Mouse (Mus musculus) heart, embryonic 11.5 days (tissue): ENCODE measurements around the gene B3gnt6. TPM values are rescaled to one million over a fixed set of nuclear protein-coding genes. Genes with fewer than 3 reads are reported as not detected.

Experiments
- ATAC-seq: fragments of 200-750 bp; cut with Nextera tagmentation; replicated peaks from 2 replicates; pipeline ENCODE4 v1.8.0; 2017; ENCODE audit warnings: moderate library complexity; ENCODE audit not compliant: insufficient number of reproducible peaks, low FRiP score, low TSS enrichment
- H3K27ac ChIP-seq: fragments of 300-500 bp; sonication (generic); 2 replicates; pipeline ENCODE4 v1.5.1; 2014; ENCODE audit warnings: mild to moderate bottlenecking, low read depth, low read length
- H3K27me3 ChIP-seq: fragments of 300-500 bp; sonication (generic); 2 replicates; pipeline ENCODE4 v1.6.1; 2014; ENCODE audit warnings: mild to moderate bottlenecking, low read length, mixed read lengths; ENCODE audit not compliant: control insufficient read depth, insufficient read depth
- H3K36me3 ChIP-seq: fragments of 300-500 bp; sonication (generic); 2 replicates; pipeline ENCODE4 v1.6.1; 2014; ENCODE audit warnings: mild to moderate bottlenecking, low read length, moderate library complexity, mixed read lengths; ENCODE audit not compliant: control insufficient read depth, insufficient read depth
- H3K4me1 ChIP-seq: fragments of 300-500 bp; sonication (generic); 2 replicates; pipeline ENCODE4 v1.6.1; 2014; ENCODE audit warnings: low read length; ENCODE audit not compliant: control insufficient read depth, insufficient read depth
- H3K4me2 ChIP-seq: fragments of 300-500 bp; sonication (generic); 2 replicates; pipeline ENCODE4 v1.6.1; 2014; ENCODE audit warnings: mild to moderate bottlenecking, moderate library complexity
- H3K4me3 ChIP-seq: fragments of 300-500 bp; sonication (generic); 2 replicates; pipeline ENCODE4 v1.5.1; 2014; ENCODE audit warnings: low read depth, low read length
- H3K9ac ChIP-seq: fragments of 300-500 bp; sonication (generic); 2 replicates; pipeline ENCODE4 v1.6.1; 2014; ENCODE audit warnings: mild to moderate bottlenecking, low read depth, low read length, moderate library complexity
- H3K9me3 ChIP-seq: fragments of 300-500 bp; sonication (generic); replicated peaks from 2 replicates; pipeline ENCODE4 v1.6.1; 2016; ENCODE audit warnings: low read length; ENCODE audit not compliant: control insufficient read depth
- WGBS: fragments of 180-500 bp; shearing (Covaris S2); extraction: QIAGEN DNeasy Blood & Tissue Kit; methylation state at CpG from one replicate; pipeline ENCODE4 v1.1.7; 2014; ENCODE audit not compliant: insufficient replicate concordance; 5-methylcytosine and 5-hydroxymethylcytosine counted together
- polyA plus RNA-seq: library from polyadenylated mRNA; unstranded; fragments of >200 nt; fragmentation: Nextera tagmentation; extraction: Ambion mirVana; gene quantifications from 2 replicates; pipeline ENCODE4 v1.2.1, GENCODE M21; 2014

B3gnt6 gene
- polyA plus RNA-seq, result 0.21 TPM in 1 of 2 replicates, not detected in the other

DNA sequence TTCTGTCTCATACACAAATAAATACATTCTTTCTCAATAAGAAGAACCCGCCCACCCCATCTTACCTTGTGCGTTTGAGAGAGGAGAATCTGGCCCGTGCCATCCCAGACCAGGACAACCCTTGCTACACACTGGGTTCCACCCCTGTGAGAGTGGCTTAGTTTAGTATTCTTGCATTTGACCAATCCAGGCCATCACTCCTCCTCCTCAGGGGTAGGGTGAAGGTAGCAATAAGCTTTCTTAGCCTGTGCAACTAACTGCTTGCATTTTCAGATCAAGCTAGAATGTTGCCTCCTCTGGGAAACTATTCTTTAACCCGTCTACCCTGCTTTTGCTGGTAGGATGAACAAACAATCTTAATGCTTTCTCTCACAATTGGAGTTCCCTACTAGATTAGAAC, at the start of gene B3gnt6:
Gene B3gnt6, minus strand, starts transcription at position 101 of the 400 bp plus-strand sequence.
- peaks cover under 1% of the 10 kb centered on the region; the same call in 1 of the 2 replicates for H3K4me1 ChIP-seq
- WGBS, result 80% methylated on average over 4 of the region's 4 CpGs
- ATAC-seq, result no peak
- no peak within 1 kb of the TSS for H3K9ac ChIP-seq
- H3K27me3 ChIP-seq, result peaks cover 29% of the 10 kb centered on the region
- H3K9me3 ChIP-seq, result no peaks in the 10 kb centered on the region
- no peak within 1 kb of the TSS for H3K4me2 ChIP-seq
- H3K36me3 ChIP-seq, result no peaks in the 10 kb centered on the region
- H3K27ac ChIP-seq, result no peak within 1 kb of the TSS
- H3K4me3 ChIP-seq, result no peak within 1 kb of the TSS

DNA sequence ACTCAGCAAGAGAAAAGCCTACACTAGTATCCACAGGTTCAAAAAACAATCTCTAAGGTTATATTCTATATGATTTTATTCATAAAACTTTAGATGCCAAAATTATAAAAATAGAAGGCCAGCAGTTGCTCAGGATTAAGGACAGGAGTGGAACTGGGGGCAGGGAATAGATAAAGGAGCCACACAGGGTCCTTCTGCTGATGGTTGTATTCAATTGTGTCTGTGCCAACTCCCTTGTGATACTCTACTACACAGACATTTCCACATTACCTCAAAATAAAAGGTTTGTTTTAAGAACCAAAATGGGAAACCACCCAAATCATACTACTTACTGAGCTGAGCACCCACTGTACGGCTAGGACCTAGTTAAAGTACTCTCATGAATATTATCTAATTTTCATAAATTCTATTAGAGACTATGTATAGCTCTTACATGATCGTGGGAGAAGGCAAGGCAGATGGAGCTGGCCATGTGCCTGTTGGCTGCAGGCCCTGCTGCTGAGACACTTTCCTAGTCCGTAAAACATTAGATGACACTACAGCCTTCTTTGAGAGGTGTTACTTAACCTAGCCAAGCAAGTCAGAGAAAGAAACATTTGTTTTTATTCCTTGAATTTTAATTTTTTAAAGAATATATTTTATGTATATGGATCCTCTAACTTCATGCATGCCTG, 37.5 kb upstream of the B3gnt6 start:
- Histone ChIP-seq H3K4me3 (no peak overlapping the region), H3K4me2 (no peak overlapping the region), H3K9me3 (no peaks in the 10 kb centered on the region), H3K36me3 (no peaks in the 10 kb centered on the region), H3K27me3 (no peaks in the 10 kb centered on the region), H3K27ac (no peak overlapping the region), H3K4me1 (no peaks in the 10 kb centered on the region), H3K9ac (no peak overlapping the region)
- ATAC-seq, result no peak
- WGBS, result 86% methylated on average over 3 of the region's 3 CpGs

DNA sequence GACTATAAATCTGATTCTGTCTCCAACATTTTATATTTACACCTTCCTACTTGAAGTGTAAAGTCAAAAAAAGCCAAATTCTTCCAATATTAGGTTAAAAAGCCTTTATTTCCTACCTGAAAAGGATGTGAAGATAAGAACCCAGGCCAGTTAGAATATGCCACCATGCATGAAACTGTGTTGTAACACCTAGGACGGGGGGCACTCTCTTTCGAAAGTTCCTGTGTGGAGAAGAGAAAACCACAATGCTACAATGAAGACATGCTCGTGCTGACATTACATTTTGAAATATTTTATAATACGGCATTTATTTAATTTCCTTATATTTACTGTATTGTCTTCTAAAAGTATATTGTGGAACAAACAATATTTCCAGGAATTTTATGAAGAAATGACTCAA, 24.5 kb upstream of the B3gnt6 start:
- Histone ChIP-seq H3K27ac (no peak overlapping the region), H3K4me2 (no peak overlapping the region), H3K9me3 (no peaks in the 10 kb centered on the region), H3K9ac (no peak overlapping the region), H3K4me1 (no peaks in the 10 kb centered on the region), H3K27me3 (no peaks in the 10 kb centered on the region), H3K36me3 (no peaks in the 10 kb centered on the region), H3K4me3 (no peak overlapping the region)
- 89% methylated on average over 4 of the region's 4 CpGs for WGBS
- ATAC-seq, result no peak

DNA sequence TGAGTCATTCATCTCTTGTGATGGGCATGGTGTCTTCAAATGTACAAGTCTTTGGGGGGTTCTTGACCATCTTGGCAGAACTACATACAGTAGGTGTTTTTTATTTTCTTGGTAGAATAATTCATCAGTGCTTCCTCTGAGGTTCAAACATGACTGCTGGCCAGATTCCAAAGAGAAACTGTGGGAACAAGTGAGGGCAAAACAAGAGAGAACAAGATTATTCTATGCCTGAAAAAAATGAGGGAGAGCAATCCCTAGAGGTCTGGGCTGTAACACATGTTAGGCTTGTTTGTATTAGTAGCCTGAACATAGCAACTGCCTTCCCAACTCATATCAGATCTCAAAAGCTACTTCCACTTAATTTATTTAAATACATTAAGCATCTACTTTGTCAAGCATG, 17.4 kb upstream of the B3gnt6 start:
- no peaks in the 10 kb centered on the region for H3K9me3 ChIP-seq
- H3K27me3 ChIP-seq, result no peaks in the 10 kb centered on the region
- no peaks in the 10 kb centered on the region for H3K4me1 ChIP-seq
- ATAC-seq, result no peak
- H3K4me2 ChIP-seq, result no peak overlapping the region
- H3K9ac ChIP-seq, result no peak overlapping the region
- H3K27ac ChIP-seq, result no peak overlapping the region
- H3K36me3 ChIP-seq, result no peaks in the 10 kb centered on the region
- no peak overlapping the region for H3K4me3 ChIP-seq

DNA sequence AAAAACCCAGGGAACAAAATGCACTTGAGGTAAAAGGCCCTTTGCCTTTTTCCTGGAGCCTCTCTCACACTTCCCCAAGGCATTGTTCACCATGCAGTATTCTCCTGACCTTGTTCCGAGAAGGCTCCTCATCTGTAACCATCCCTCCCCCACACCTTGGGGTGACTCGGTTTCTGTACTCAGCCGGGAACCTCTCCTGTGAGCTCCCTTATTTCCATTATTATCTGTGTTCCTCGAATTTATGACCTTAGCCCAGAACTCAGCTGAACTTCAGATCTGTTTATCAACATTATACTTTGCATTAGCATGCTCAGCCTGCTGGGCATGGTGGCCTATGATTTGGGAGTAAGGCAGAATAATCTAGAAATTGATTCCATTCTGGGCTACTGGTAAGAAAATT, 3.7 kb upstream of the B3gnt6 start:
- Histone ChIP-seq H3K4me3 (no peak overlapping the region), H3K4me2 (no peak overlapping the region), H3K36me3 (no peaks in the 10 kb centered on the region), H3K9ac (no peak overlapping the region), H3K27me3 (0 out of 2 replicates have a peak, but pooled peaks cover 5% of the 10 kb centered on the region), H3K4me1 (no peaks in the 10 kb centered on the region), H3K27ac (no peak overlapping the region), H3K9me3 (no peaks in the 10 kb centered on the region)
- ATAC-seq, result no peak
- 76% methylated on average over 4 of the region's 4 CpGs for WGBS

DNA sequence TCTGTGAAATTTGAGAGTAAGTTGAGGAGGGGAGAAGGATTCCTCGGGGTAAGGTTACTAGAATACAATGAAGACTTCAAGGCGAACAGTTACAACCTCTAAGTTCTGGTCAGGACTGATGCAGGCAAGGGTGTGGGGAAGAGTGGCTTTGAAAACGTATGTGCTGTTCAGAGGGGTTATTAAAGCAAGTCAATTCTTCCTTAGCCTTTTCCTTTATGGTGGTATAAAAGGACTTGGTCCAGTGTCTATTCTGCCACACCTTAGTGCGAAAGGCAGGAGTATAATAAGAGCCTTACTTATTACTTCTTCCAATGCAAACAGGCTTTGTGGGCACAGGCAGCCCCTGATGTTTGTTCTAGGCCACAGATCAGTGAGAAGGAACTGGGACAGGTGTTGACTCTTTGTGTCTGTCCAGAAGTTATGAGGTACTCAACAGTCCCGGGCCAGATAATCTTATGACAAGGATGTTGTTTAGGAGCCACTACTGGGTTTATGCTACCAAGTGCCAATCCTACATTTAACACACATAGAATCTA, 2.3 kb upstream of the B3gnt6 start:
- Histone ChIP-seq H3K4me1 (no peaks in the 10 kb centered on the region), H3K4me2 (no peak overlapping the region), H3K27me3 (peaks cover 7% of the 10 kb centered on the region), H3K4me3 (no peak overlapping the region), H3K9me3 (no peaks in the 10 kb centered on the region), H3K9ac (no peak overlapping the region), H3K36me3 (no peaks in the 10 kb centered on the region), H3K27ac (no peak overlapping the region)
- WGBS, result 74% methylated on average over 5 of the region's 5 CpGs
- ATAC-seq, result no peak

DNA sequence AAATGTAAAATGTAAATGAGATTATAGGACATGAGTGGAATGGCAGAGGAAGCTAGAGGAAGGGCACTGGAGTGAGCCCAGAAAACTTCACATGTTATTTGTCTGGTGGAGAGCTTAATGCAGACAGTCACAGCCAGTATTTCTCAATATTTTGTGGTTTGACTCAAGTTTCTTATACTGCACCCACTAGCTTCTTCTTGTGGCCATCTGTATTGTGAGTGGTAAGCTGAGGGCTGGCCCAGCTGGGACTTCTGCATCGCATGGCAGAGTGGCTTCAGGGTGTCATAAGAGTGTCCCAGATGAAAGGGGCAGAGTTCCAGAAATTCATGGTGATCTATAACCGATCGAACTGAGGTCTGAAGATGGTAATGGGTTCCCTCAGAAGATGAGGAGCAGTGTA, 1.1 kb upstream of the B3gnt6 start:
- H3K4me1 ChIP-seq, result no peaks in the 10 kb centered on the region
- H3K9ac ChIP-seq, result no peak overlapping the region
- H3K36me3 ChIP-seq, result no peaks in the 10 kb centered on the region
- no peak for ATAC-seq
- 86% methylated on average over 3 of the region's 3 CpGs for WGBS
- H3K27ac ChIP-seq, result no peak overlapping the region
- no peak overlapping the region for H3K4me2 ChIP-seq
- no peaks in the 10 kb centered on the region for H3K9me3 ChIP-seq
- peaks cover 19% of the 10 kb centered on the region for H3K27me3 ChIP-seq
- no peak overlapping the region for H3K4me3 ChIP-seq

DNA sequence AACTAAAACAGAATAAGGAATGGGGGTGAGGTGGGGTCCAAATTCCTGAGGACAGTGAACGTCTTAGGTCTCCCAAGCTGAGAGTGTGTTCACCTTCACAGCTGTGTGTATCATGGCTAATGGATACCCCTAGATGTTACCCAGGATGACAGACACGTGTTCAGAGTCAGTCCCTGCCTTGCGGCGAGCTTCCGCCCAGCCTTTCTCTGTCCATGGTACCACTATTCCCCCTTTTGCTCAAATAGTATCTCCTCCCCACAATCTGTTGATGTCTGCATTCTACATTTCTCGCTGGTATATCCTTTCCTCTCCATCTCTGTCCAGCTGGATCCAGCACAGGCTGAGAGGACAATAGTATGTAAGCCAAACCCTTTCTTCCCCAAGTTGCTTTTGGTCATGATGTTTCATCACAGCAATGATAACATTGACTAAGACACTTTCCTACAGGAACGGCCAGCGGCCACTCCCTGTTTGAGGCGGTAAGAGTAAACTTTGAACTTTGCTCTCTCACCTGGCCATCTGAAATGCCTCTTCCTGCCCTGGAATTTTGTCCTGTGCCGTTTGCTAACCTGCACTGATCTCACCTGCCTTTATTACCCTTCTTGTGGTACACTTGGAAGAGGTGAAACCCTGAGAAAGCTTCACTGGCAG, 4.0 kb downstream of the B3gnt6 start:
- Histone ChIP-seq H3K4me3 (no peak overlapping the region), H3K36me3 (no peaks in the 10 kb centered on the region), H3K27ac (no peak overlapping the region), H3K4me1 (peaks cover 13% of the 10 kb centered on the region), H3K9ac (no peak overlapping the region), H3K4me2 (no peak overlapping the region), H3K27me3 (peaks cover 57% of the 10 kb centered on the region), H3K9me3 (no peaks in the 10 kb centered on the region)
- 29% methylated on average over 10 of the region's 10 CpGs for WGBS
- no peak for ATAC-seq
